Comparison of ENCODE assay signal across 8 mouse cellular contexts in the genomic region with DNA sequence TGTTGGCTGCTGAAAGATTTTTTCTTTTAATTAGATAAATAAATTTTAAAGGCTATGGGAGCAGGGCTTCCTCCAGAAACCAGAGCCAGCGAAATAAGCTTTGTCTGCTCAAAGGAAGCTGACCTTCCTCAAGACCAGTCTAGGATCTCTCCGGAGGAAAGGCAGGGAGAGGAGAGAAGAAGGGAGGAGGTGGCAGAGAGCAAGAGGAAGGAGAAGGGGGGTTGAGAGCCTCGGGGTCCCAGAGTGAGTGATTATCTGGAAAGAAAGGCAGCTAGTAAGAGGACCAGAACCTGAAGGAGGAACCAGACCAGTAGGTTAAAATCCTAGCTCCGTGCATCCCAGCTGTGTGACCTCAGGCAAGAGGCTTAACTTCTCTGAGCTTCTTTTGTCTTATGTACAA. TPM values are rescaled to one million over a fixed set of nuclear protein-coding genes. Genes with fewer than 3 reads are reported as not detected.
A peak's percentile ranks its signal among the peaks of the same experiment; 100 is the strongest.
DNase-seq lines count a peak whose midpoint lies in the region; ATAC-seq and TF ChIP-seq lines count a peak whose summit lies in the region.

No protein-coding gene starts in this region.

- no peaks in the 10 kb centered on the region for H3K27me3 ChIP-seq in heart, embryonic 16.5 days (ENCODE audit: control insufficient read depth, insufficient read depth, low read length)
- H3K27me3 ChIP-seq in heart, adult 2 months (ENCODE audit: control insufficient read depth, insufficient read depth, low read length), result no peaks in the 10 kb centered on the region
- H3K27me3 ChIP-seq in embryonic facial prominence, embryonic 10.5 days (replicated peaks; ENCODE audit: low read depth, poor library complexity, severe bottlenecking), result peaks cover 49% of the 10 kb centered on the region
- no peaks in the 10 kb centered on the region for H3K27me3 ChIP-seq in hindbrain, embryonic 11.5 days (ENCODE audit: control insufficient read depth, insufficient read depth, low read length)
- no peaks in the 10 kb centered on the region for H3K27me3 ChIP-seq in midbrain, embryonic 16.5 days (ENCODE audit: control insufficient read depth, insufficient read depth, low read depth, low read length)

- TF ChIP-seq EP300 in heart, adult 2 months (IDR thresholded peaks at IDR 0.05; ENCODE audit: insufficient read depth, low read depth, low read length), result no peak

- no peaks in the 10 kb centered on the region for H3K79me2 ChIP-seq in heart, adult 2 months (replicated peaks; ENCODE audit: control insufficient read depth, insufficient read depth, low read length)

- no peaks in the 10 kb centered on the region for H3K36me3 ChIP-seq in heart, embryonic 16.5 days (ENCODE audit: control insufficient read depth, insufficient read depth)
- no peaks in the 10 kb centered on the region for H3K36me3 ChIP-seq in heart, adult 2 months (ENCODE audit: control insufficient read depth, insufficient read depth, low read length)
- no peaks in the 10 kb centered on the region for H3K36me3 ChIP-seq in embryonic facial prominence, embryonic 10.5 days (replicated peaks)
- no peaks in the 10 kb centered on the region for H3K36me3 ChIP-seq in hindbrain, embryonic 11.5 days (ENCODE audit: control insufficient read depth, insufficient read depth, low read length)
- no peaks in the 10 kb centered on the region for H3K36me3 ChIP-seq in midbrain, embryonic 16.5 days (ENCODE audit: control insufficient read depth, insufficient read depth, low read length)

- H3K4me1 ChIP-seq in heart, embryonic 16.5 days (ENCODE audit: control insufficient read depth, insufficient read depth, low read length), result peaks cover 18% of the 10 kb centered on the region
- H3K4me1 ChIP-seq in heart, adult 2 months (ENCODE audit: control insufficient read depth, insufficient read depth, low read length), result peaks cover 6% of the 10 kb centered on the region
- peaks cover 25% of the 10 kb centered on the region for H3K4me1 ChIP-seq in embryonic facial prominence, embryonic 10.5 days
- H3K4me1 ChIP-seq in hindbrain, embryonic 11.5 days (replicated peaks; ENCODE audit: control insufficient read depth, insufficient read depth, low read length), result no peaks in the 10 kb centered on the region
- peaks cover 18% of the 10 kb centered on the region for H3K4me1 ChIP-seq in midbrain, embryonic 16.5 days (ENCODE audit: control insufficient read depth, insufficient read depth, low read length)

- peak overlapping the region; percentile 47 for H3K4me2 ChIP-seq in heart, embryonic 16.5 days (ENCODE audit: low read depth, low read length)
- H3K4me2 ChIP-seq in hindbrain, embryonic 11.5 days (replicated peaks; ENCODE audit: low read depth, low read length), result no peak overlapping the region
- peak overlapping the region; percentile 48 for H3K4me2 ChIP-seq in midbrain, embryonic 16.5 days (ENCODE audit: low read length)

- ATAC-seq in heart, embryonic 16.5 days (replicated peaks; ENCODE audit: extremely low read depth, insufficient read depth, low FRiP score), result no peak
- peak; percentile 30; the same call in 1 of the 2 replicates for ATAC-seq in hindbrain, embryonic 11.5 days (ENCODE audit: low FRiP score)
- ATAC-seq in midbrain, embryonic 16.5 days, result peak; percentile 37

- TF ChIP-seq CTCF in heart, adult 2 months (IDR thresholded peaks at IDR 0.05), result no peak

- peak overlapping the region; percentile 88 for H3K27ac ChIP-seq in heart, embryonic 16.5 days (ENCODE audit: low read length)
- no peak overlapping the region; the same call in 1 of the 2 replicates for H3K27ac ChIP-seq in heart, adult 2 months
- H3K27ac ChIP-seq in embryonic facial prominence, embryonic 10.5 days (replicated peaks), result no peak overlapping the region; the same call in 1 of the 2 replicates
- no peak overlapping the region for H3K27ac ChIP-seq in hindbrain, embryonic 11.5 days (ENCODE audit: low read depth, low read length)
- peak overlapping the region; percentile 66; the same call in 1 of the 2 replicates for H3K27ac ChIP-seq in midbrain, embryonic 16.5 days (ENCODE audit: low read length)

- 20% methylated on average over 4 of the region's 4 CpGs for WGBS in heart, embryonic 16.5 days
- 17% methylated on average over 4 of the region's 4 CpGs for WGBS in heart, adult 2 months
- 16% methylated on average over 4 of the region's 4 CpGs for WGBS in embryonic facial prominence, embryonic 10.5 days
- WGBS in hindbrain, embryonic 11.5 days, result 31% methylated on average over 4 of the region's 4 CpGs
- WGBS in midbrain, embryonic 16.5 days, result 3% methylated on average over 4 of the region's 4 CpGs

- 0 out of 2 replicates have a peak, but pooled peaks cover 2% of the 10 kb centered on the region for H3K9me3 ChIP-seq in heart, embryonic 16.5 days (replicated peaks; ENCODE audit: control insufficient read depth, low read length)
- H3K9me3 ChIP-seq in embryonic facial prominence, embryonic 10.5 days, result no peaks in the 10 kb centered on the region
- no peaks in the 10 kb centered on the region for H3K9me3 ChIP-seq in hindbrain, embryonic 11.5 days (ENCODE audit: control insufficient read depth, low read length)
- H3K9me3 ChIP-seq in midbrain, embryonic 16.5 days (replicated peaks; ENCODE audit: control insufficient read depth, low read length, poor library complexity, severe bottlenecking), result no peaks in the 10 kb centered on the region

- TF ChIP-seq POLR2A in heart, adult 2 months (IDR thresholded peaks at IDR 0.05; ENCODE audit: insufficient read depth, low read depth, low read length), result no peak

- no peak overlapping the region for H3K4me3 ChIP-seq in heart, embryonic 16.5 days (ENCODE audit: low read length)
- no peak overlapping the region for H3K4me3 ChIP-seq in heart, adult 2 months
- peak overlapping the region; percentile 34; the same call in 1 of the 2 replicates for H3K4me3 ChIP-seq in embryonic facial prominence, embryonic 10.5 days
- no peak overlapping the region for H3K4me3 ChIP-seq in hindbrain, embryonic 11.5 days (ENCODE audit: low read depth, low read length)
- H3K4me3 ChIP-seq in midbrain, embryonic 16.5 days (ENCODE audit: low read depth, low read length), result no peak overlapping the region

- DNase-seq in heart, adult 2 months, result no peak
- no peak for DNase-seq in embryonic facial prominence, embryonic 10.5 days (ENCODE audit: low spot score)
- DNase-seq in hindbrain, embryonic 11.5 days (ENCODE audit: low spot score), result peak; percentile 15
- DNase-seq in frontal cortex, postnatal 10 days (ENCODE audit: low spot score in 2 of 2), result no peak
- no peak for DNase-seq in gastrocnemius, postnatal 14 days
- no peak for DNase-seq in cerebellum, adult 11-12 months

- peak overlapping the region; percentile 43; the same call in 1 of the 2 replicates for H3K9ac ChIP-seq in heart, embryonic 16.5 days (ENCODE audit: low read length)
- no peak overlapping the region for H3K9ac ChIP-seq in heart, adult 2 months (ENCODE audit: low read depth, low read length)
- no peak overlapping the region for H3K9ac ChIP-seq in hindbrain, embryonic 11.5 days (ENCODE audit: low read depth, low read length)
- H3K9ac ChIP-seq in midbrain, embryonic 16.5 days (ENCODE audit: low read depth, low read length), result no peak overlapping the region

- intact Hi-C loops in heart, adult 2 months (cut with DNase I), result loop anchor here (2.0 kb wide), 2 partner anchors 27 to 31 kb away; a partner anchor contains a TSS
- intact Hi-C loops in gastrocnemius, postnatal 14 days (cut with DNase I; ENCODE audit: low total_unique reads), result no loop called here

RNA-seq across cellular contexts. Expression of a gene that starts 31.7 kb away (rescaled TPM):
- polyA plus RNA-seq in heart, embryonic 16.5 days (2015; fragmentation: Nextera tagmentation; extraction: Ambion mirVana), result 4.1 and 4.3 TPM in 2 replicates
- 10 to 100 TPM; 28.4 to 31.4 TPM for total RNA-seq in heart, adult 2 months (2021)
- polyA plus RNA-seq in heart, adult 2 months (2012; rRNA removed), result 37.4 and 41.7 TPM in 2 replicates
- 1.4 and 2.1 TPM in 2 replicates for polyA plus RNA-seq in embryonic facial prominence, embryonic 10.5 days (2016; fragmentation: Nextera tagmentation; extraction: Ambion mirVana)
- 3.4 and 5.0 TPM in 2 replicates for polyA plus RNA-seq in hindbrain, embryonic 11.5 days (2014; fragmentation: Nextera tagmentation; extraction: Ambion mirVana)
- 3.4 and 4.5 TPM in 2 replicates for polyA plus RNA-seq in midbrain, embryonic 16.5 days (2015; fragmentation: Nextera tagmentation; extraction: Ambion mirVana)
- 10 to 100 TPM; 11.1 to 12.1 TPM for total RNA-seq in gastrocnemius, postnatal 14 days (2021)

Comparison
In these comparisons a context has a peak if more than half of its experiments do, and no peak if none do; other contexts are left out.
1. H3K27ac ChIP-seq: peak in heart, embryonic 16.5 days (single experiment) and midbrain, embryonic 16.5 days (single experiment); none in heart, adult 2 months (single experiment), embryonic facial prominence, embryonic 10.5 days (single experiment) and hindbrain, embryonic 11.5 days (single experiment).